Mouse (Mus musculus): Measurements from ENCODE around the gene Fbxl3.

GRCm38 (mm10) chr14:103078006-103078912 is 21.1 kb downstream of the Fbxl3 start:
- no peak for TF ChIP-seq E2F4 (IDR thresholded peaks at IDR 0.05; ENCODE audit: borderline replicate concordance, low read depth, low read length)
- no peak; the same call in 1 of the 2 replicates for TF ChIP-seq USF1 (IDR thresholded peaks at IDR 0.05; ENCODE audit: low read depth, low read length)
- no peak for TF ChIP-seq EP300 (IDR thresholded peaks at IDR 0.05; ENCODE audit: low read depth in 1 of 2, low read length in 2 of 2)
- no peak for TF ChIP-seq ZNF384 (IDR thresholded peaks at IDR 0.05; ENCODE audit: low read depth, low read length)
- TF ChIP-seq POLR2A (IDR thresholded peaks at IDR 0.05; ENCODE audit: control insufficient read depth in 1 of 2, insufficient read depth in 1 of 2, low read depth in 1 of 2, low read length in 2 of 2, poor library complexity in 1 of 2): no peak
- no peak for TF ChIP-seq POLR2AphosphoS5 (IDR thresholded peaks at IDR 0.05; ENCODE audit: borderline replicate concordance, low read depth, low read length)
- no peak for TF ChIP-seq CTCF (IDR thresholded peaks at IDR 0.05 in 2 of 3, conservative IDR thresholded peaks at IDR 0.05 in 1 of 3; ENCODE audit: control insufficient read depth in 1 of 3, insufficient read depth in 1 of 3, low read depth in 2 of 3, low read length in 3 of 3, poor library complexity in 1 of 3, severe bottlenecking in 1 of 3)
- no peak for TF ChIP-seq USF2 (IDR thresholded peaks at IDR 0.05; ENCODE audit: borderline replicate concordance in 1 of 2, insufficient read depth in 1 of 2, low read depth in 1 of 2, low read length in 2 of 2)
- TF ChIP-seq MXI1 (IDR thresholded peaks at IDR 0.05; ENCODE audit: low read depth, low read length): no peak
- TF ChIP-seq TAL1 (IDR thresholded peaks at IDR 0.05; ENCODE audit: low read length): no peak
